Comparison of ENCODE assay signal across 8 mouse cellular contexts in the genomic region with DNA sequence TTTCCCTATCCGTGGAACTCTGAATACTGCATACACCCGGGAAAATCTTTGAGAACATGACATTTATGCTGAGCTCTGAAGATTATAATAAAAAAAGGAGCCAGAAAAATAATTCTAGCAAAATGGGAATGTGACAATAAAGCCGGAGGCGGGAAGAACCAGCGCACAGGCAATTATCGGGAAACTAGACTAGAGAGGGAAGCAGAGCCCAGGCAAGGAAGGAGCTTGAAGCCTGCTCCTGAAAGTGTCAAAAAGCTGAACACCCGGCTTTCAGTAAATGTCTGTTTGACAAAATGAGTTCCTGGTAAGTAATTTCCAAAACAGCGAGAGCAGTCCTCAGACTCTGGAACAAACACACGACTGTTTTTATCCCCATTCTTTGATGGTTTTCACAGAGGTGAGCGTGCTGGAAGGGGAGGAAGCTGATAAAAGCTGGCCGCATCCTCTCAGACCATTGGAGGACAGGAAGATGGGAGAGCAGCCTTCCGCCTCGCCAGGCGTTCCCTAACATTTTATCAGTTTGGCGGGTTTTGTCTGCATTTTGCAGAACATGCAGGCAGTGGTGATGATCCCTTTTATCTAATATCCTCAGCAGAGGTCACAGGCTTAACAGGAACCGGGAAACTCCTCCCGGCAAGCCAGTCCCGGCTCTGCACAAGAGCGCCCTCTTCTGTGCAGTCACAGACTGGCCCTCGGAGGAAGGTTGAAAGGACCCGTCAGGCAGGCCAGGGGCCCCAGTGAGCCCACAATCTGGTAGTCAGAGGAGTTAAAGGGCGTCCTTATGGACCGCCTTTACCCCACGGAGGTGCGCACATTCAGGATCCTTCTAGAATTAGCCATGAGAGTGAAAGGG.
DNase-seq lines count a peak whose midpoint lies in the region; ATAC-seq and TF ChIP-seq lines count a peak whose summit lies in the region.

No protein-coding gene starts in this region.

- no peaks in the 10 kb centered on the region for H3K9me3 ChIP-seq in megakaryocyte, embryonic 14.5 days

- no peaks in the 10 kb centered on the region for H3K36me3 ChIP-seq in megakaryocyte, embryonic 14.5 days (replicated peaks; ENCODE audit: low read length)

- TF ChIP-seq CTCF in left cerebral cortex, adult 2 months (IDR thresholded peaks at IDR 0.05), result peak; percentile 79

- peak; percentile 90 for ATAC-seq in common myeloid progenitor, adult 5-6 weeks (replicated peaks; ENCODE audit: low read depth, poor library complexity, severe bottlenecking)

- no peak overlapping the region for H3K27ac ChIP-seq in left cerebral cortex, adult 2 months

- peaks cover 43% of the 10 kb centered on the region for H3K4me1 ChIP-seq in megakaryocyte, embryonic 14.5 days

- DNase-seq in ZHBTc4 (ENCODE audit: low read depth, low spot score), result peak; percentile 79
- peak; percentile 82 for DNase-seq in gastrocnemius, postnatal 14 days
- DNase-seq in induced T-regulatory cell, adult 2 months (ENCODE audit: low read depth), result peak; percentile 74
- peak; percentile 67 to 76 for DNase-seq in left cerebral cortex, adult 2 months (ENCODE audit: extremely low spot score in 1 of 2, low spot score in 2 of 2)
- DNase-seq in right cerebral cortex, postnatal 14 days, result peak; percentile 76
- peak; percentile 82 for DNase-seq in urinary bladder, postnatal 14 days (ENCODE audit: low spot score)

- H3K4me3 ChIP-seq in left cerebral cortex, adult 2 months, result peak overlapping the region; percentile 30
- peak overlapping the region; percentile 80 for H3K4me3 ChIP-seq in megakaryocyte, embryonic 14.5 days (replicated peaks)

- intact Hi-C loops in gastrocnemius, postnatal 14 days (cut with DNase I; ENCODE audit: low total_unique reads), result no loop called here
- intact Hi-C loops in left cerebral cortex, adult 2 months (cut with DNase I), result loop anchor here (1.0 to 10.0 kb wide), 3 partner anchors 201 to 793 kb away; partner anchors contain the start of gene 1700056E22Rik

- H3K27me3 ChIP-seq in megakaryocyte, embryonic 14.5 days (replicated peaks), result peaks cover 31% of the 10 kb centered on the region
